Comparison of ENCODE assay signal across 10 mouse cellular contexts in genomic region chr7:30359276-30359865, GRCm38 (mm10). TPM values are rescaled to one million over a fixed set of nuclear protein-coding genes. Genes with fewer than 3 reads are reported as not detected.
DNase-seq lines count a peak whose midpoint lies in the region; ATAC-seq and TF ChIP-seq lines count a peak whose summit lies in the region.
"Had no signal": no experiment of that assay in that cellular context is flagged by ENCODE, and none has a peak within 500 bp of the region (broad histone marks: within the 10 kb centered on the region; RNA-seq: fewer than 3 reads in every experiment).

No protein-coding gene starts in this region.

- intact Hi-C loops in left cerebral cortex, postnatal 14 days (cut with DNase I), result no loop called here

- H3K27me3 ChIP-seq in ES-Bruce4 (ENCODE audit: control insufficient read depth, insufficient read depth, low read length, poor library complexity, severe bottlenecking), result no peaks in the 10 kb centered on the region
- H3K27me3 ChIP-seq in hindbrain, embryonic 13.5 days, result no peaks in the 10 kb centered on the region
- no peaks in the 10 kb centered on the region for H3K27me3 ChIP-seq in kidney, postnatal 0 days (ENCODE audit: insufficient read depth, low read length)
- H3K27me3 ChIP-seq in midbrain, postnatal 0 days (ENCODE audit: insufficient read depth, low read length), result no peaks in the 10 kb centered on the region

- H3K9ac ChIP-seq in ES-Bruce4 (ENCODE audit: low read depth, poor library complexity, severe bottlenecking), result no peak overlapping the region
- H3K9ac ChIP-seq in hindbrain, embryonic 13.5 days, result peak overlapping the region; percentile 60
- 0 out of 2 replicates have a peak overlapping the region, but pooled peaks have one; percentile 27 for H3K9ac ChIP-seq in kidney, postnatal 0 days (ENCODE audit: low read depth, low read length)
- 0 out of 2 replicates have a peak overlapping the region, but pooled peaks have one; percentile 1 for H3K9ac ChIP-seq in midbrain, postnatal 0 days (replicated peaks; ENCODE audit: low read length, poor library complexity, severe bottlenecking)
- H3K9ac ChIP-seq: limb, embryonic 13.5 days had no signal

- no peak for DNase-seq in kidney, postnatal 0 days (ENCODE audit: low spot score)
- no peak for DNase-seq in midbrain, postnatal 0 days (ENCODE audit: low spot score)
- no peak for DNase-seq in lung, postnatal 36 days
- DNase-seq in left cerebral cortex, postnatal 14 days (ENCODE audit: low spot score in 2 of 2), result no peak
- DNase-seq: gastrocnemius, postnatal 36 days; thymus, adult 18-20 months had no signal

- H3K9me3 ChIP-seq in ES-Bruce4 (replicated peaks; ENCODE audit: control insufficient read depth, insufficient read depth, low read length, poor library complexity, severe bottlenecking), result no peaks in the 10 kb centered on the region
- no peaks in the 10 kb centered on the region for H3K9me3 ChIP-seq in hindbrain, embryonic 13.5 days
- H3K9me3 ChIP-seq in kidney, postnatal 0 days (replicated peaks; ENCODE audit: low read length), result no peaks in the 10 kb centered on the region
- no peaks in the 10 kb centered on the region for H3K9me3 ChIP-seq in midbrain, postnatal 0 days (ENCODE audit: low read length)
- H3K9me3 ChIP-seq: limb, embryonic 13.5 days had no signal

- H3K4me3 ChIP-seq in ES-Bruce4 (ENCODE audit: low read depth, low read length), result peak overlapping the region; percentile 3
- peak overlapping the region; percentile 29 for H3K4me3 ChIP-seq in hindbrain, embryonic 13.5 days
- no peak overlapping the region for H3K4me3 ChIP-seq in kidney, postnatal 0 days (replicated peaks; ENCODE audit: low read depth, low read length)
- H3K4me3 ChIP-seq in midbrain, postnatal 0 days (ENCODE audit: low read depth, low read length), result no peak overlapping the region
- H3K4me3 ChIP-seq: limb, embryonic 13.5 days had no signal

- no peak for TF ChIP-seq CTCF in ES-Bruce4 (IDR thresholded peaks at IDR 0.05; ENCODE audit: low read depth, low read length)
- no peak for TF ChIP-seq CTCF in kidney, postnatal 0 days (IDR thresholded peaks at IDR 0.05; ENCODE audit: low read depth)
- TF ChIP-seq CTCF in midbrain, postnatal 0 days (IDR thresholded peaks at IDR 0.05), result no peak

- H3K36me3 ChIP-seq in ES-Bruce4 (ENCODE audit: control insufficient read depth, insufficient read depth, low read length, poor library complexity, severe bottlenecking), result no peaks in the 10 kb centered on the region
- H3K36me3 ChIP-seq in hindbrain, embryonic 13.5 days, result peaks cover 49% of the 10 kb centered on the region
- H3K36me3 ChIP-seq in kidney, postnatal 0 days (ENCODE audit: insufficient read depth, low read length), result 0 out of 2 replicates have a peak, but pooled peaks cover 8% of the 10 kb centered on the region
- peaks cover 39% of the 10 kb centered on the region for H3K36me3 ChIP-seq in midbrain, postnatal 0 days (ENCODE audit: insufficient read depth, low read length)

- no peak for ATAC-seq in hindbrain, embryonic 13.5 days (ENCODE audit: low FRiP score)
- peak; percentile 16; the same call in 1 of the 2 replicates for ATAC-seq in kidney, postnatal 0 days (replicated peaks; ENCODE audit: low FRiP score, low read depth)
- ATAC-seq in midbrain, postnatal 0 days (ENCODE audit: low FRiP score), result no peak
- ATAC-seq in inflammation-experienced regulatory T-cells, adult 6 months, result no peak

- H3K4me2 ChIP-seq in hindbrain, embryonic 13.5 days, result peak overlapping the region; percentile 88
- peak overlapping the region; percentile 31; the same call in 1 of the 2 replicates for H3K4me2 ChIP-seq in kidney, postnatal 0 days (ENCODE audit: low read length)
- no peak overlapping the region for H3K4me2 ChIP-seq in midbrain, postnatal 0 days (ENCODE audit: low read depth, low read length, poor library complexity, severe bottlenecking)
- H3K4me2 ChIP-seq: limb, embryonic 13.5 days had no signal

- H3K27ac ChIP-seq in ES-Bruce4 (ENCODE audit: insufficient read depth, low read length), result no peak overlapping the region
- H3K27ac ChIP-seq in hindbrain, embryonic 13.5 days, result no peak overlapping the region
- H3K27ac ChIP-seq in kidney, postnatal 0 days, result peak overlapping the region; percentile 92
- no peak overlapping the region for H3K27ac ChIP-seq in midbrain, postnatal 0 days (ENCODE audit: low read depth, low read length)
- H3K27ac ChIP-seq: limb, embryonic 13.5 days had no signal

- H3K4me1 ChIP-seq in ES-Bruce4 (ENCODE audit: control insufficient read depth, insufficient read depth, low read length), result peaks cover 2% of the 10 kb centered on the region
- H3K4me1 ChIP-seq in hindbrain, embryonic 13.5 days (replicated peaks), result peaks cover 79% of the 10 kb centered on the region
- H3K4me1 ChIP-seq in kidney, postnatal 0 days (replicated peaks; ENCODE audit: insufficient read depth, low read length), result peaks cover 28% of the 10 kb centered on the region
- H3K4me1 ChIP-seq in midbrain, postnatal 0 days (ENCODE audit: insufficient read depth, low read length), result peaks cover 23% of the 10 kb centered on the region; the same call in 1 of the 2 replicates

- no peak for TF ChIP-seq EP300 in ES-Bruce4 (IDR thresholded peaks at IDR 0.05; ENCODE audit: insufficient read depth, low read depth, low read length)

- TF ChIP-seq POLR2A in ES-Bruce4 (IDR thresholded peaks at IDR 0.05; ENCODE audit: insufficient read depth, low read length), result no peak

- WGBS in hindbrain, embryonic 13.5 days, result 67% methylated on average over 31 of the region's 31 CpGs
- WGBS in kidney, postnatal 0 days, result 73% methylated on average over 31 of the region's 31 CpGs
- WGBS in midbrain, postnatal 0 days, result 89% methylated on average over 31 of the region's 31 CpGs

RNA-seq across cellular contexts. Expression of gene Lrfn3, which starts 3.2 kb away (rescaled TPM):
- polyA plus RNA-seq in ES-Bruce4 (2011; ENCODE audit: insufficient read depth, insufficient read length, low read depth, missing spikeins), result 4.2 and 6.3 TPM in 2 replicates
- polyA plus RNA-seq in hindbrain, embryonic 13.5 days (2015; fragmentation: Nextera tagmentation; extraction: Ambion mirVana), result 13.2 and 13.4 TPM in 2 replicates
- 9.3 and 9.5 TPM in 2 replicates for polyA plus RNA-seq in kidney, postnatal 0 days (2015; fragmentation: Nextera tagmentation; extraction: Ambion mirVana)
- total RNA-seq in midbrain, postnatal 0 days (2014; rRNA removed), result 44.8 and 47.5 TPM in 2 replicates
- 22.1 and 24.8 TPM in 2 replicates for polyA plus RNA-seq in midbrain, postnatal 0 days (2015; fragmentation: Nextera tagmentation; extraction: Ambion mirVana)
- total RNA-seq in left cerebral cortex, postnatal 14 days (2021), result 10 to 100 TPM; 39.1 to 42.5 TPM
- polyA plus RNA-seq in inflammation-experienced regulatory T-cells, adult 6 months (2017; shearing (Covaris generic)), result not detected

RNA-seq across cellular contexts. Expression of gene Sdhaf1, which starts 35.7 kb away (rescaled TPM):
- 5.6 and 7.3 TPM in 2 replicates for polyA plus RNA-seq in ES-Bruce4 (2011; ENCODE audit: insufficient read depth, insufficient read length, low read depth, missing spikeins)
- polyA plus RNA-seq in hindbrain, embryonic 13.5 days (2015; fragmentation: Nextera tagmentation; extraction: Ambion mirVana), result 21.4 and 21.6 TPM in 2 replicates
- polyA plus RNA-seq in kidney, postnatal 0 days (2015; fragmentation: Nextera tagmentation; extraction: Ambion mirVana), result 32.0 and 35.1 TPM in 2 replicates
- total RNA-seq in midbrain, postnatal 0 days (2014; rRNA removed), result 11.5 and 14.7 TPM in 2 replicates
- 16.5 and 16.8 TPM in 2 replicates for polyA plus RNA-seq in midbrain, postnatal 0 days (2015; fragmentation: Nextera tagmentation; extraction: Ambion mirVana)
- total RNA-seq in left cerebral cortex, postnatal 14 days (2021), result 10 to 100 TPM in 1 of 2 experiments, 1 to 10 TPM in 1; 7.3 to 10.2 TPM
- 1 to 10 TPM; 2.0 to 6.1 (median 3.9) TPM for polyA plus RNA-seq in inflammation-experienced regulatory T-cells, adult 6 months (2017; shearing (Covaris generic))

RNA-seq across cellular contexts. Expression of gene E130208F15Rik, which starts 37.8 kb away (rescaled TPM):
- polyA plus RNA-seq in ES-Bruce4 (2011; ENCODE audit: insufficient read depth, insufficient read length, low read depth, missing spikeins), result 0.52 and 0.58 TPM in 2 replicates
- polyA plus RNA-seq in hindbrain, embryonic 13.5 days (2015; fragmentation: Nextera tagmentation; extraction: Ambion mirVana), result 0.36 TPM in 1 of 2 replicates, not detected in the other
- not detected in 2 replicates for polyA plus RNA-seq in kidney, postnatal 0 days (2015; fragmentation: Nextera tagmentation; extraction: Ambion mirVana)
- total RNA-seq in midbrain, postnatal 0 days (2014; rRNA removed), result 0.05 and 0.19 TPM in 2 replicates
- polyA plus RNA-seq in midbrain, postnatal 0 days (2015; fragmentation: Nextera tagmentation; extraction: Ambion mirVana), result not detected in 2 replicates
- under 1 TPM; 0.40 to 0.44 TPM for total RNA-seq in left cerebral cortex, postnatal 14 days (2021)
- not detected for polyA plus RNA-seq in inflammation-experienced regulatory T-cells, adult 6 months (2017; shearing (Covaris generic))

RNA-seq across cellular contexts. Expression of gene Syne4, which starts 44.8 kb away (rescaled TPM):
- 41.6 and 43.7 TPM in 2 replicates for polyA plus RNA-seq in ES-Bruce4 (2011; ENCODE audit: insufficient read depth, insufficient read length, low read depth, missing spikeins)
- polyA plus RNA-seq in hindbrain, embryonic 13.5 days (2015; fragmentation: Nextera tagmentation; extraction: Ambion mirVana), result 13.1 and 16.8 TPM in 2 replicates
- polyA plus RNA-seq in kidney, postnatal 0 days (2015; fragmentation: Nextera tagmentation; extraction: Ambion mirVana), result 79.0 and 88.4 TPM in 2 replicates
- total RNA-seq in midbrain, postnatal 0 days (2014; rRNA removed), result 7.3 and 14.1 TPM in 2 replicates
- polyA plus RNA-seq in midbrain, postnatal 0 days (2015; fragmentation: Nextera tagmentation; extraction: Ambion mirVana), result 11.7 and 13.6 TPM in 2 replicates
- 1 to 10 TPM; 6.9 to 8.2 TPM for total RNA-seq in left cerebral cortex, postnatal 14 days (2021)
- 10 to 100 TPM in 1 of 3 experiments, 1 to 10 TPM in 2; 4.3 to 14.7 (median 6.4) TPM for polyA plus RNA-seq in inflammation-experienced regulatory T-cells, adult 6 months (2017; shearing (Covaris generic))

RNA-seq across cellular contexts. Expression of gene Alkbh6, which starts 50.9 kb away (rescaled TPM):
- polyA plus RNA-seq in ES-Bruce4 (2011; ENCODE audit: insufficient read depth, insufficient read length, low read depth, missing spikeins), result 25.3 and 29.5 TPM in 2 replicates
- polyA plus RNA-seq in hindbrain, embryonic 13.5 days (2015; fragmentation: Nextera tagmentation; extraction: Ambion mirVana), result 118 and 126 TPM in 2 replicates
- 95.3 and 101 TPM in 2 replicates for polyA plus RNA-seq in kidney, postnatal 0 days (2015; fragmentation: Nextera tagmentation; extraction: Ambion mirVana)
- total RNA-seq in midbrain, postnatal 0 days (2014; rRNA removed), result 76.1 and 121 TPM in 2 replicates
- 129 and 140 TPM in 2 replicates for polyA plus RNA-seq in midbrain, postnatal 0 days (2015; fragmentation: Nextera tagmentation; extraction: Ambion mirVana)
- 10 to 100 TPM; 53.4 to 55.3 TPM for total RNA-seq in left cerebral cortex, postnatal 14 days (2021)
- polyA plus RNA-seq in inflammation-experienced regulatory T-cells, adult 6 months (2017; shearing (Covaris generic)), result 100 to 1,000 TPM in 2 of 3 experiments, 10 to 100 TPM in 1; 69.8 to 178 (median 155) TPM

Comparison
In these comparisons a context has a peak if more than half of its experiments do, and no peak if none do; other contexts are left out.
1. H3K4me3 ChIP-seq: peak in ES-Bruce4 (single experiment) and hindbrain, embryonic 13.5 days (single experiment); none in kidney, postnatal 0 days (single experiment) and midbrain, postnatal 0 days (single experiment).